28 mouse cellular contexts compared by ENCODE assay signal in genomic region chr19:41279724-41280244, GRCm38 (mm10). TPM values are rescaled to one million over a fixed set of nuclear protein-coding genes. Genes with fewer than 3 reads are reported as not detected.
A peak's percentile ranks its signal among the peaks of the same experiment; 100 is the strongest.
DNase-seq lines count a peak whose midpoint lies in the region; ATAC-seq and TF ChIP-seq lines count a peak whose summit lies in the region.
"Had no signal": no experiment of that assay in that cellular context is flagged by ENCODE, and none has a peak within 500 bp of the region (broad histone marks: within the 10 kb centered on the region; RNA-seq: fewer than 3 reads in every experiment).

No protein-coding gene starts in this region.

- H3K27ac ChIP-seq in midbrain, embryonic 16.5 days (ENCODE audit: low read length), result no peak overlapping the region
- no peak overlapping the region for H3K27ac ChIP-seq in midbrain, embryonic 10.5 days (replicated peaks)
- H3K27ac ChIP-seq in small intestine, adult 2 months (ENCODE audit: insufficient read depth, low read depth, low read length), result peak overlapping the region; percentile 52; the same call in 1 of the 2 replicates
- H3K27ac ChIP-seq: embryonic facial prominence, embryonic 10.5 days; embryonic facial prominence, embryonic 15.5 days; forebrain, embryonic 12.5 days; heart, adult 2 months; heart, embryonic 13.5 days; hindbrain, embryonic 14.5 days; liver, embryonic 12.5 days; midbrain, embryonic 13.5 days; neural tube, embryonic 15.5 days had no signal

- H3K9ac ChIP-seq in midbrain, embryonic 16.5 days (ENCODE audit: low read depth, low read length), result no peak overlapping the region
- H3K9ac ChIP-seq: embryonic facial prominence, embryonic 15.5 days; forebrain, embryonic 12.5 days; heart, embryonic 13.5 days; hindbrain, embryonic 14.5 days; liver, embryonic 12.5 days; liver, postnatal 0 days; midbrain, embryonic 13.5 days; neural tube, embryonic 15.5 days had no signal

- no peak overlapping the region for H3K4me2 ChIP-seq in midbrain, embryonic 16.5 days (ENCODE audit: low read length)
- H3K4me2 ChIP-seq: embryonic facial prominence, embryonic 15.5 days; forebrain, embryonic 12.5 days; heart, embryonic 13.5 days; hindbrain, embryonic 14.5 days; liver, embryonic 12.5 days; midbrain, embryonic 13.5 days; neural tube, embryonic 15.5 days had no signal

- peak; percentile 69 for DNase-seq in heart, adult 11 months
- no peak for DNase-seq in heart, adult 9 months (ENCODE audit: low spot score in 2 of 2)
- DNase-seq in midbrain, embryonic 10.5 days (ENCODE audit: low spot score), result no peak
- DNase-seq in Muller cell, postnatal 12 days (ENCODE audit: inconsistent ontology term), result peak; percentile 29
- no peak for DNase-seq in lung, adult 18-20 months
- DNase-seq: adrenal gland, postnatal 25 days; cerebellum, adult 18-20 months; cerebellum, postnatal 10 days; gastrocnemius, postnatal 36 days; heart, adult 2 months; heart, postnatal 10 days; kidney, postnatal 25 days; liver, postnatal 0 days; lung, postnatal 4 days had no signal

- no peaks in the 10 kb centered on the region for H3K9me3 ChIP-seq in midbrain, embryonic 16.5 days (replicated peaks; ENCODE audit: control insufficient read depth, low read length, poor library complexity, severe bottlenecking)
- H3K9me3 ChIP-seq in midbrain, embryonic 10.5 days (replicated peaks), result no peaks in the 10 kb centered on the region
- H3K9me3 ChIP-seq: embryonic facial prominence, embryonic 10.5 days; embryonic facial prominence, embryonic 15.5 days; forebrain, embryonic 12.5 days; heart, embryonic 13.5 days; liver, embryonic 12.5 days; megakaryocyte, embryonic 14.5 days; midbrain, embryonic 13.5 days; neural tube, embryonic 15.5 days had no signal

- TF ChIP-seq CTCF in small intestine, adult 2 months (IDR thresholded peaks at IDR 0.05; ENCODE audit: extremely low read depth, insufficient read length, insufficient replicate concordance, low read depth, low read length), result peak; percentile 25; the same call in 1 of the 2 replicates

- ATAC-seq in midbrain, embryonic 16.5 days, result 0 out of 2 replicates have a peak, but pooled peaks have one; percentile 45
- ATAC-seq: CD4-positive, CD25-positive, alpha-beta regulatory T cell, adult 4 months; intestine, embryonic 16.5 days; liver, embryonic 12.5 days; liver, postnatal 0 days; lung, postnatal 0 days; midbrain, embryonic 13.5 days had no signal

- no peak for TF ChIP-seq POLR2A in small intestine, adult 2 months (IDR thresholded peaks at IDR 0.05; ENCODE audit: low read depth, low read length)

- H3K4me3 ChIP-seq in midbrain, embryonic 16.5 days (ENCODE audit: low read depth, low read length), result no peak overlapping the region
- H3K4me3 ChIP-seq in midbrain, embryonic 10.5 days, result no peak overlapping the region
- H3K4me3 ChIP-seq in small intestine, adult 2 months (ENCODE audit: low read depth, low read length), result no peak overlapping the region
- H3K4me3 ChIP-seq: embryonic facial prominence, embryonic 10.5 days; embryonic facial prominence, embryonic 15.5 days; forebrain, embryonic 12.5 days; heart, adult 2 months; heart, embryonic 13.5 days; liver, embryonic 12.5 days; megakaryocyte, embryonic 14.5 days; midbrain, embryonic 13.5 days; neural tube, embryonic 15.5 days had no signal

- no peaks in the 10 kb centered on the region for H3K27me3 ChIP-seq in midbrain, embryonic 16.5 days (ENCODE audit: control insufficient read depth, insufficient read depth, low read depth, low read length)
- H3K27me3 ChIP-seq in midbrain, embryonic 10.5 days (ENCODE audit: low read depth, poor library complexity, severe bottlenecking), result peaks cover 11% of the 10 kb centered on the region; the same call in 1 of the 2 replicates
- no peaks in the 10 kb centered on the region for H3K27me3 ChIP-seq in small intestine, adult 2 months (ENCODE audit: control insufficient read depth, insufficient read depth, low read length)
- H3K27me3 ChIP-seq: forebrain, embryonic 12.5 days; heart, embryonic 13.5 days; neural tube, embryonic 15.5 days had no signal

- H3K36me3 ChIP-seq in midbrain, embryonic 16.5 days (ENCODE audit: control insufficient read depth, insufficient read depth, low read length), result no peaks in the 10 kb centered on the region
- H3K36me3 ChIP-seq in midbrain, embryonic 10.5 days, result no peaks in the 10 kb centered on the region
- H3K36me3 ChIP-seq in small intestine, adult 2 months (ENCODE audit: control insufficient read depth, insufficient read depth, low read length), result no peaks in the 10 kb centered on the region
- H3K36me3 ChIP-seq: embryonic facial prominence, embryonic 10.5 days; embryonic facial prominence, embryonic 15.5 days; forebrain, embryonic 12.5 days; heart, embryonic 13.5 days; liver, embryonic 12.5 days; midbrain, embryonic 13.5 days; neural tube, embryonic 15.5 days had no signal

- 64% methylated on average over 8 of the region's 8 CpGs for WGBS in midbrain, embryonic 16.5 days
- 78% methylated on average over 8 of the region's 8 CpGs for WGBS in midbrain, embryonic 10.5 days
- WGBS in small intestine, adult 2 months, result 32% methylated on average over 8 of the region's 8 CpGs

- no peaks in the 10 kb centered on the region for H3K4me1 ChIP-seq in midbrain, embryonic 16.5 days (ENCODE audit: control insufficient read depth, insufficient read depth, low read length)
- H3K4me1 ChIP-seq in midbrain, embryonic 10.5 days, result peaks cover 15% of the 10 kb centered on the region
- peaks cover 36% of the 10 kb centered on the region; the same call in 1 of the 2 replicates for H3K4me1 ChIP-seq in small intestine, adult 2 months (ENCODE audit: control insufficient read depth, insufficient read depth, insufficient read length, low read length)
- H3K4me1 ChIP-seq: embryonic facial prominence, embryonic 15.5 days; forebrain, embryonic 12.5 days; liver, embryonic 12.5 days had no signal

RNA-seq across cellular contexts. Expression of gene Tm9sf3, which starts 16.0 kb away (rescaled TPM):
- 83.7 and 89.2 TPM in 2 replicates for polyA plus RNA-seq in midbrain, embryonic 16.5 days (2015; fragmentation: Nextera tagmentation; extraction: Ambion mirVana)
- 96.0 and 99.0 TPM in 2 replicates for polyA plus RNA-seq in midbrain, embryonic 10.5 days (2016; fragmentation: Nextera tagmentation; extraction: Ambion mirVana)
- 17.7 and 33.5 TPM in 2 replicates for polyA plus RNA-seq in small intestine, adult 2 months (2012; rRNA removed)

Comparison
In these comparisons a context has a peak if more than half of its experiments do, and no peak if none do; other contexts are left out.
1. DNase-seq: peak in heart, adult 11 months (single experiment) and Muller cell, postnatal 12 days (single experiment); none in heart, adult 9 months (0 of 2), midbrain, embryonic 10.5 days (single experiment) and lung, adult 18-20 months (0 of 2).